Mouse (Mus musculus) layer of hippocampus, postnatal 36 days (tissue): ENCODE data around the gene Zfp235. TPM values are rescaled to one million over a fixed set of nuclear protein-coding genes. Genes with fewer than 3 reads are reported as not detected.

Source experiments
- DNase-seq, 2 experiments: peaks; one replicate each; pipeline ENCODE4 v3.0.0; 2022
- total RNA-seq, 2 experiments: library from RNA; stranded (reverse); gene quantifications; 2 replicates each; pipeline ENCODE4 v1.2.3; 2021

The Zfp235 gene
- 10 to 100 TPM; 22.0 to 23.0 TPM for total RNA-seq

DNA sequence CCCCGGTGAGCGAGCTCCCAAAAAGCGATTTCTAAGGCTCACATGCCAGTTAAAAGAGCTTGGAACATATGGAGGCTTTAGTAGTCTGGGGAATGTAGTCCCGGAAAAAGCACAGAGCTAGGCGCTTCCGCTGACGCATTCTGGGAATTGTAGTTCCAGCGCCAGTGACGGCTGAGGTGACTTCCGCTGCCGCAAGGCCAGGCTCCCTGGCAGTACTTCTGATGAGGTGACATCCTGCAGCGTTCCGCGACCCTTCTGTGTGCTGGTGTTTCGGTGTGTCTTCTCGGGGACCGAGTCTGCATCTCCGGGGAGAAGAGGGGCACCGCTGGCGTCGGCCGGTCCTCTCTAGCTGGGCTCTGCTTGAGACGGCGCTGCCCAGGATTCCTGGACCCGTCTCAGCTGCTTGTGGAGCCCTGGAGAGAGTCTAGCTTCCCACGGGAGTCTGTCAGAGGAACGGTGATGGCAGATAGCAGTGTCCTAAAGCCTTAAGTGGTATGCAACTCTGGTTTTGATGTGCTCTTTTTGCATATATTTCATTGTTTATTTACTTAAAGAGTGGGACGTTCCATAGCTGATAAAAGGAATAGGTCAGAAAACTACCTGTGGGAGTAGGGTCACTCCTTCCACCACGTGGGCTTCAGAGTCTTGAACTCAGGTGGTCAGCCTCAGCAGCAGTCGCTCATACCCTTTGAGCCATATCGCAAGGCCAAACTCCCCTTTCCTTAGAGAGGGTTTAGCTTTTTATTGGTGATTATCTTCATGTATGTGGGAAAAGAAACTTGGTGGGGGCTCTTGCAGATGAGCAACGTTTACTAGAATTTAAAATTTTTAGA is at the start of gene Zfp235:
TSS of gene Zfp235 (plus strand) at position 174 of the 833 bp plus-strand sequence.
- peak; percentile 91 to 92 for DNase-seq

DNA sequence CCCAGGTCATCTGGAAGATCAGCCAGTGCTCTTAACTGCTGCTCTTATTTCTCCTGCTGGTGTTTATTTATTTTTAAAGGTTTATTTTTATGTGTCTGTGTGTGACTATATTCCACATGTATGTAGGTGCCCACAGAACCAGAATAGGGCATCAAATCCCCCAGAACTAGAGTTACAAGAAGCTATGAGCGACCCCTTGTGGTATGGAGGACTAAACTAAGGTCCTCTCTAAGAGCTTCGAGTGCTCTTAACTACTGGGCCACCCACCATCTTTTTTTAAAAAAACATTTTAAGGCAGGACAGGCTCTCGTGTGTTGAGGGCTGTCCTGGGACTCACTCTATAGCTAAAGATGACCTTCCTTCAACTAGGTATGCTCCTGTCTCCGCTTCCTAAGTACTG is 47.1 kb upstream of the Zfp235 start:
- DNase-seq: no peak

DNA sequence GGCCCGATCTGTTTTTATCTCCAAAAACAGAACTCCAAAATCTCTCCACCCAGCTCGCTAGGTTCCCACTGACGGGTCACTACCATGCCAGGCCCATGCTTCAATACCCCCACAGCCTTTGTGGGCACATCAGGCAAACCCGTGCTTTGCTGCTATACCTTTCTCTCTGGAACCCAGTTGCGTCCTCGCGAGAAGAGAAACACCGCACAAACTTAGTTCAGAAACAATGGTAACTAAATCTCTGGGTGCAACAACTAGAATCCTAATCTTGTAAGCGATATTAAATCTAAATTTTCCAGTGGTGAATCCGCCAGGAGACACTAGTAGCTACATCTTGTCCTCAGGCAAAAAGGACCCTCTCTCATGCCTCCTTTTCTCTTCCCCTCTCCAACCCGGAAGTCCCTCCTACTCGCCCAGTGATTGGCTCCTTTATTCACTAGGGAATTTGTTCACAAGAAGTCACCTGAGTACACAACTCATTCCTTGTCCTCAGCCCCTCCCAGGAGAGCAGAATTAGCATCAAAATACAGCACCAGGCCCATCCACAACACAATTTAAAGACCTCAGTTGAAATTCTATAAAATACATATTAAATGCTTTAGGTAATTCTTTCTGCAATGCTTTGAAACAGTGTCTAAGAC is 46.4 kb upstream of the Zfp235 start:
- DNase-seq: no peak

DNA sequence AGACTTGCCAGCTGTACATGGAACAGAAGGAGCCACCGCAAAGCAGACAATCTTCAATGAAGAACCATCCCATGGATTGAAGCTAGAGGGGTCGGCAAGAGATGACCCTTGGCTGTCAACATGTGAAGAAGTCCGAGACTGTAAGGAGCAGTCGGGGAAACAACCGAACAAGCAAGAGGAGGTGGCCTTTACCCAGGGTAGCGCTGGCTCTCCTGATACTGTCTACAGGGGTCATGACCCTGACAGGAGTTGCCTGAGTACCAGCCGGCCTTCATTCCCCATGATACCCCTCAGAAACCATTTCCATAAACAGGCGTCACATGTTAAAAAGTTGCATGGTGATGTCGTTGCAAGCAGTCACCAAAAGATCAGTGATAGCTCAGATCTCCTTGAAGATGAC is 29.6 kb upstream of the Zfp235 start:
- DNase-seq: no peak

DNA sequence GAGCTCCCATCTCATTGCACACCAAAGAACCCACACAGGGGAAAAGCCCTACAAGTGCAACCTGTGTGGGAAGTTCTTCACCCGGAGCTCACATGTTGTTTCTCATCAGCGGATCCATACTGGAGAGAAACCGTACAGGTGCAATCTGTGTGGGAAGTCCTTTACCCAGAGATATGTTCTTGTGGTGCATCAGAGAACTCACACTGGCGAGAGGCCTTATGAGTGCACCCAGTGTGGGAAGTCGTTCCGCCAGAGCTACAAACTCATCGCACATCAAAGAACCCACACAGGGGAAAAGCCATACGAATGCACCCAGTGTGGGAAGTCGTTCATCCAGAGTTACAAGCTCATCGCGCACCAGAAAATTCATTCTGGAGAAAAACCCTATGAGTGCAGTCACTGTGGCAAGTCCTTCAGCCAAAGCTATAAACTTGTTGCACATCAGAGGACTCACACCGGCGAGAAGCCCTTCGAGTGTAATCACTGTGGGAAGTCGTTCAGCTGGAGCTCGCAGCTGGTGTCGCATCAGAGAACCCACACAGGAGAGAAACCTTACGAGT is 28.7 kb upstream of the Zfp235 start:
- DNase-seq: no peak

DNA sequence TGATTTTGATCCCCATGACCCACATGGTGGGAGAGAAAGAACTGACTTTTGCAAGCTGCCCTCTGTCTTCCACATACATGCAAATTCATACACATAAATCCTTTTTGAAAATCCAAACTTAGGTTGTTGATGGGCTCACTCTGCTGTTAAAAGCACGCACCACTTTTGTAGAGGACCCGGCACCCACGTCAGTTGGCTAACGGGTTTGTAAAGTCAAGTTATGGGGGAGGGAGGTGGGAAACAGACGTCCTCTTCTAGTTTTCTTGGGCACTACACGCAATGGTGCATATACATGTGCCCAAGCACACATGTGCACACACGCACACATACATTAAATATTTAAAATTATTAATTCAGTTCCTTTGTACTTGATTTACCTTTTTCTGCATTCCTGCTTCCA is 23.1 kb upstream of the Zfp235 start:
- no peak for DNase-seq

DNA sequence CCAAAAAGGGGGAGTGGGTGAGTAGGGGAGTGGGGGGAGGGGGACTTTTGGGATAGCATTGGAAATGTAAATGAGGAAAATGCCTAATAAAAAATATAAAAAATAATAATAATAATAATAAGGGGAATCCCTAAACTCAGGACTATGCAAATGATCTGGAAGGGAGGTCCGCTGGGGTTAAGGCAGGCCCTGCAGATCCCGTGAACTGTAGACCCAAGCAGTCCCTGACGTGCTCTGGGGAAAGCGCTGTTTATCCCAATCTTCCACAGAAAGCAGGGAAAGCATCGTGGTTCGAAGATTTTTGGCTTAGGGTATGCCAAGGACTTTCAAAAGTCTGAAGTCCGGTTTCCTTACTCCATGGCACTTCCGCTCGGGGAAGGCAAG is 22.2 kb upstream of the Zfp235 start:
- no peak for DNase-seq

DNA sequence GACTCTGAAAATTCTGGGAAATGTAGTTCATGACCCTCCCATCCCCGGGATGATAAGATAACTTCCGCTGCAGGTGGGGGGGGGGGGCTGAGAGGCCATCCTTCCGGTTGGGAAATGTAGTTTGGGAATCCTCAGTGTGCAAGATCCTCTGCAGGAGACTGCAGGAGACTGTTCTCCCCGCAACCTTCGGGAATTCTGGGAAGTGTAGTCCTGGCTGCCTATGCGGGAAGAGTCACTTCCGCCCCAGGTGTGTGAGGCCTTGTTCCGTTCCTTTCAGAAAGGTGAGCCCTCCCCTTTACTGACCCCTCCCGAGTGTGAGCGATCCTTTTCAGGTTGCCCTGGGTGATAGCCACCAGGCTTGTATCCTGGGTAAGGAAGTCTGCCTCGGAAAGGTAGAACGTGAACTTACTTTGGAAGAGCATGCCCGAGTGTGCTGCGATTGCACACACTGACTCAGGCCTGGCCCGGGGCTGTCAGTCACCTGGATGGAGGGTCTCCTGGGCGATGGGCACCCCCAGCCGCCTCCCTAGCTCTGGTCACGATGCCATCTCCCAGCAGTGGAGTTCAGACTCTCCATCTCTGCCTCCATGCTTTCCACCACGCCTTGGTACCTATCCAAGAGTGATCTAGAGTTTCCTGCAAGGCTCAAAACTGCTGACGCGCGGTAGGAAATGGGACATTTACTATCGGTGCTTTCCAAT is 21.7 kb upstream of the Zfp235 start, which contains the start of gene Zfp112:
TSS of gene Zfp112 (plus strand) at position 159 of the 701 bp plus-strand sequence.
- DNase-seq: peak; percentile 81 to 84

DNA sequence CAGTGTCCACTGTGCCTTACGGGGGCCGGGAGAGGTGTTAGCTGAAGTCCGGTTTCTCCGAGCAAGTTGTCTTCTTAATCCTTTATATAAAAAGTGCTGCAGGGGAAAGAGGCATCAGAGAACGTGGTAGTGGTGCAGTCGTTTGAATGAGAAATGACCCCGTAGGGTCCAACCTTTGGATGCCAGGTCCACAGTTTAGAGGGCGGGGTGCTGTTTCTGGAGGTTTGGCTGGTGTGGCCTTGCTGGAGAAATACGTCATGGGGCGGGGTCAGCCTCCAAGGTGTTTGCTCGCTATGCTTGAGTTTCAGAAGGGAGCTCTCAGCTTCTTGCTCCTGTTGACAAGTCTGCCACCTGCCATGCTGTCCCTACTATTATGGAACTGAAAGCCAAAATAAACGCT is 21.0 kb upstream of the Zfp235 start:
- DNase-seq: peak in 1 of 2 experiments; percentile 10

DNA sequence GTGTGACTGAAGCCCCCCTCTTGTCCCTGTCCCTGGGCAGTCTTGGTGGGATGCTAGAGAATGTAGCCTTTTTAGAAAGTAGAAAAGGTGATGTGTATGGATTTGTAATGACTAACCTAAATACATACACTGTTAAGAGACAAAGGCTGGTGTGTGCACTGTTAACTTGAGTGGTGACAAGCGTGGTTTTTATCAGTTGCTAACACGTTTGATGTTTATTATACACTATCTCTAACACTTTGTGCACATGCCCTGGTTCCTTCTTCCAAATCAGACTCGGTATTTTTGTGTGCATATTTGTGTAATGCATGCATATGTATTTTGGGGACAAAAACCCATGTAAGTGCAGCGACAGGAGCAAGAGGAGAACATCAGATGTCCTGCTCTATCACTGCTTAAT is 17.3 kb upstream of the Zfp235 start:
- no peak for DNase-seq

DNA sequence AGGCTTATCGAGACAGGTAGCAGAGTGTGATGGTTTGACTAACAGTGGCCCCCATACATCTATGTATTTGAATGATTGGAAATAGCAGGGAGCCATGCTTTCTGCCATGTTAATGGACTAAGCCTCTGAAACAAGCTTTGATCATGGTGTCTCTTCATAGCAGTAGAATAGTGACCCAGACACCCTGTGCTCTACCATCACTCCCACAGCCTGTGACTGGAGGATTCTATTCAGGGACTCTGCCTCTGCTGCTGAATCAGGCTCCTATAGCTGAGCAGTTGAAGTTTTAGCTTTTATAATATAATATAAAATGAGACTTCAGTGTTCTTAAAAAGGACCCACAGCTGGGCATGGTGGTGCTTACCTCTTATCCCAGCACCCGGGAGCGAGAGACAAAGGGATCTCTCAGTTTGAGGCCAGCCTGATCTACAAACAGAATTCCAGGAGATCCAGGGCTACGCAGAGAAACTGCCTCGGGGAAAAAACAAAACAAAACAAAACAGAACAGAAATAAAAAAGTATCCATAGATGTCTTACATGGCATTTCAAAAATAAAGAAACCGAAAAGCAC is 459 bp upstream of the Zfp235 start:
- no peak for DNase-seq

DNA sequence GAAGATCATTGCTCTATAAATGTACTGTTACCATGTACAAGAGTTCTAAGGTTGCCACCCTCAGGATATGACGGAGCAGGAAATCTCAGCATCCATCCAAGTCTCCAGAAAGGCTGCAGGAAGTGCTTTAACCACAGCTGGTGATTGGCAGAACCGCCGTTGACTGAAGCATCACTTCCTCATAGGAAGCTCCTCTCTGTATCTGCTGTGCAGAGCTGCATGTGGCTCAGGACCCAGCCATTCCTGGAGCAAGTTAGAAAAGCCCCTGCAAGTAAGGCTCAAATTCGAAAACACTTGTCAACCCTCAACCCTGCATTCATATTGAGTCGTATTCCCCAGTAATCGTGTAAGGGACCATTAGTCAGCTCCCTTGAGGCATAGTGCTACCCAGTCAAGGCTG is 8.6 kb downstream of the Zfp235 start:
- DNase-seq: no peak

DNA sequence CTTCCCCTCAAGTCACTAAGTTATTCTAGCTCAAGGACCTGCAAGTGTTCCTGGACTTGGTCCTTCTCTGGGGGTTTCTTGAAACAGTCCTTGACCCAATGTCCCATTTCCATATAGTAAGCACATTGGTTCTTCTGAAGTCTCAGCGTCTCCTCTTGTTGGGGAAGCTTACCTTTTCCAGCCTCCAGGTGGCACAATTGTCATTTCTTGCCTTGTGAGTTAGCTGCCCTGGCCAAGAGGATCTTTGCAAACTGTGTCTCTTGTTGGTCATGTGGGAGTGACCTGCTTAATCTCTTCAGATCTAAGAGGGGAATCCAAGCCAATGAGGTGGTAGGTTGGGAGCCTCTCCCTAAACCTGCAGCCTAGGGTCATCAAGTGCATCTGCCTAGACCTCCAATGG is 19.3 kb downstream of the Zfp235 start:
- no peak for DNase-seq

DNA sequence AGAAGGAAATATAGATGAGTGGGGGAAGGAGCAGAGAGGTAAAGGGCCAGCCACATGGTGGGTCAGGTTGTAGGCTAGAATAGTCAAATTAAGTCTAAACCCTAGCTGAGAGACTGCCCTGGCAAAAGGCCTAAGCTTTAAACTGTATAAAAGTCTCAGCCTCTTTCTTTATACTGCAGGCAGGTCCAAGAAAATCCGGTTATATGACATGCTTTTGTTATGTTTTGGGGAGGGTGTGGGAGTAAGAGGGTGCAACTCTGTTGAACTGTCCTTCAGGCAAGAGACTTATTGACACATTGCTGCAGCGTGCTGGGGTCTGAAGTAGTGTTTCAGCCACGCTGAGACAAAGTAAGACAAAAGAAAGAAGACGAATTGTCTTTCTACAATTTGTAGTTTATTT is 38.2 kb downstream of the Zfp235 start:
- DNase-seq: no peak

DNA sequence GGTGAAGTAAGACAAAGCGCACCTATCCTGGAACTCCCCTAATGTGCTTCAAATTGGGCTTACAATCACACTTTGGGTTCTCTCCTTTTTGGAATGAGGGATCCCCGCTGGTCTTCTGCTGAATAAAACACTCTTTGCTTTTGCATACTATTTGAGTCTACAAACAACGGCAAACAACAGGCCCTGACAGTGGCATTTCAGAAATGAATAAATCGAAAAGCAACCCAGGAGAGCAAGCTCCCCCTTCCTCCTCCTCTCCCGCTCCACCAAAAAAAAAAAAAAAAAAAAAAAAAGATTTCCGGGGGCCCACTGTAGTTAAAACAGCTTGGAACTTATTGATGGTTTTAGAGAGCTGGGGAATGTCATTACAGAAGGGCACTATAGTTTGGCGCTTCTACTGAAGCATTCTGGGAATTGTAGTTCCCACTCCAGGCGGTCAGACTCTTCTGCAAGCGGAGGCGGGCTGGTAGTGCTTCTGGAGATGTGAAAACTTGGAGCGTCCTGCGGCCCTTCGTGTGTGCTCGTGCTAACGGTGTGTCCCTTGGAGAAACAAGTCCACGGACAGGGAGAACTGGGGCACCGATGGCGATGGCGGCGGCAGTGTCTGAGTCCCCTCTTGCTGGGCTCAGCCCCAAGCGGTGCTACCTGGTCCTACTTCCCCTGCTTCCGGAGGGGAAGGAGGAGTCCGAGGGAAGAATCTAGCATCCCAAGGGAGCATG is 40.8 kb downstream of the Zfp235 start, which contains the start of gene Zfp114:
TSS of gene Zfp114 (plus strand) at position 443 of the 719 bp plus-strand sequence.
- peak; percentile 78 to 81 for DNase-seq

DNA sequence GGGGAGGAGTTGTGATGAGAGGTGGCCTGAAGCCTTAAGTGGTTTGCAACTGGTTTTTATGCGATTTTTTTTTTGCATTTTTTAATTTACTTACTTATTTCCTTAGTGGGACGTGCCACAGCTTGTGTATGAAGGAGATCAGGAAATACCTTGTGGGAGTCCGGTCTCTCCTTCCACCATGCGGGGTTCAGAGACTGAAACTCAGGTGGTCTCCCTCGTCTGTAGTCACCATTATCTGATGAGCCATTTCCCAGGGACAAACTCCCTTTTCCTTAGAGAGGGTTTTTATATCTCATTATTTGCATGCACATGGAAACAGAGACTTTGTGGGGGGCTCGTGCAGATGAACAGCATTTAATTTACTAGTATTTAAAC is 41.4 kb downstream of the Zfp235 start:
- DNase-seq: no peak

DNA sequence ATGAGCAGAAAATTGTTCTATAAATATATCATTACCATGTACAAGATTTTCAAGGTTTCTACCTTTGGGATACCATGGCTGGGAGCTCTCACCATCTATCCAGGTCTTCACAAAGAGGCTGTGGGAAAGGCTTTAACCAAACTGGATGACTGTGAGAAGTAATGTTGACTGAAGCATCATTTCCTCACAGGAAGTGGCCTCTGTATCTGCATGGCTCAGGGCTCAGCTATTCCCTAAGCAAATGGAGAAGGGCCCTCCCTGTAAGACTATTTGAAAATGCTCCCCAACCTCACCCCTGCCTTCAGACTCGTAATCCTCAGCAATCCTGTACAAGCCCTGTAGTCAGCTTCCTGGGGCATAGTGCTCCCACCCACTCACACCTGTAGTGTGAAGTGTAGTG is 53.6 kb downstream of the Zfp235 start:
- DNase-seq: no peak

DNA sequence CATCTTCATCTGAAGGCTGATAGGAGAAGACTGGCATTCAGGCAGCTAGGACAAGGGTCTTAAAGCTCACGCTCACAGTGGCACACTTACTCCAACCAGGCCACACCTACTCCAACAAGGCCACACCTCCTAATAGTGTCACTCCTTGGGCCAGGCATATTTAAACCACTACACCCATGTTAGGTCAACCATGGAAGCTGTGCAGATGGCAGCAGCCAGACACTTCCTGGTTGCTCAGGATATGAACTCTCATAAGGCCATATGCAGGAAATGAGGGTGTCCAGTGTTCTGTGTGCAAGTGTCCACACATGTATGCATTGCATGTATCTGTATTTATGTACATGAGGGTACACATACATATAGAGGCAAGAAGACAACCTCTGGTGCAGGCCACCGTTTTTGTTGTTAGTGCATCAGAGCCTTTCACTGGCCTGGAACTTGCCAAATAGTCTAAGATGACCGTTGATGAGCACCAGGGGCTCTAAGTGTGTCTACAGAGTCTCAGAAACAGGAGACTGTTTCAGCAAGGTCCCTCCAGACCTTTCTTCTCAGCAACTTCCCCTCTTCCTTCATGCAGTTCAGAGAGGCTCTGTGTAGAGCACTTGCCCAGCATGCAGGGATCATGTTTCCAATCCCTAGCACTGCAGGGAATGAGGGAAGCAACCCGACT is 55.1 kb downstream of the Zfp235 start:
- no peak for DNase-seq

DNA sequence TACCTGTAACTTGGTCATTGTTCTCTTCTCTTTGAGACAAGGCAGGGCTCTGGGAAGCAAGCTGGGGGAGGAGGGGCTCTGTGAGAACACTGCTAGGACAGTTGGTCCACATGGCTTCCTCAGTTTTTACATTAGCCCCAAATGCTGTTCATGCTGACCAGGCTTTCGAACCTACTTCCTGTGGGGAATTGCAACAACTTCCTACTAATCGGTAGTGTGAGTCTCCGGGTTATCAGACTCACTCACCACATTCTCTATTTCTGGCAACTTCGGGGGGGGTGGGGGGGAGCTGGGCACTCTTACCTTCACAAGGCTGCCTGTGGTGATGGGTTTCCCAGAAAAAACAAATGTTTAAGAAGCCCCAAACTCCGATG is 55.6 kb downstream of the Zfp235 start:
- DNase-seq: no peak

DNA sequence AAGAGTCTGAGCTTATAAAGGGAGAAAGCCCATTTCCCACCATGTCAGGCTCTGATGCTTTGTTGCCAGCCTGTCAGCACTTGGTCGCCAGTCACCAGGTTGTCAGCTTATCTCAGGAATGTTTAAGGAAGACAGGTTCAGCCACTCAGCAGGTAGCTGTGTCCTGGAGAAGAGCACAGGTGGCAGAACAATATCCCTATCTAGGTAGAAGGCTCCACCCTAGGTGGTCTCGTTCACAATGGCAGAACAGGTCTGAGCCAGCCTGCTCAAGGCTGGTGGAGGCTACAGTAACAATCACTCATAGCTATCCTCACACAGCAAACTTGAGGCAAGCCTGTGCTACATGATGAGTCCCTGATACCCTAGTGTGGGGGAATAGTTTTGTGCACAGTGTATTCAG is 57.4 kb downstream of the Zfp235 start:
- no peak for DNase-seq
